Mouse (Mus musculus) embryonic facial prominence, embryonic 13.5 days (tissue): ENCODE data around the gene Pias3. TPM values are rescaled to one million over a fixed set of nuclear protein-coding genes. Genes with fewer than 3 reads are reported as not detected.
A peak's percentile ranks its signal among the peaks of the same experiment; 100 is the strongest.

ENCODE experiments used
- ATAC-seq: fragments of 200-750 bp; cut with Nextera tagmentation; 2 replicates; pipeline ENCODE4 v1.8.0; 2017; ENCODE audit warnings: low read depth; ENCODE audit not compliant: insufficient number of reproducible peaks, insufficient read depth, low FRiP score, low TSS enrichment
- H3K27ac ChIP-seq: fragments of 300-500 bp; sonication (generic); 2 replicates; pipeline ENCODE4 v1.5.1; 2015; ENCODE audit warnings: moderate library complexity, mild to moderate bottlenecking, inconsistent platforms
- H3K27me3 ChIP-seq: fragments of 300-500 bp; sonication (generic); 2 replicates; pipeline ENCODE4 v1.6.1; 2015; ENCODE audit warnings: mild to moderate bottlenecking, inconsistent platforms
- H3K36me3 ChIP-seq: fragments of 300-500 bp; sonication (generic); 2 replicates; pipeline ENCODE4 v1.6.1; 2015; ENCODE audit warnings: mild to moderate bottlenecking, inconsistent platforms
- H3K4me1 ChIP-seq: fragments of 300-500 bp; sonication (generic); 2 replicates; pipeline ENCODE4 v1.6.1; 2015; ENCODE audit warnings: inconsistent platforms
- H3K4me2 ChIP-seq: fragments of 300-500 bp; sonication (generic); 2 replicates; pipeline ENCODE4 v1.6.1; 2015; ENCODE audit warnings: moderate library complexity, mild to moderate bottlenecking, inconsistent platforms
- H3K4me3 ChIP-seq: fragments of 300-500 bp; sonication (generic); 2 replicates; pipeline ENCODE4 v1.5.1; 2015; ENCODE audit warnings: mild to moderate bottlenecking, inconsistent platforms
- H3K9ac ChIP-seq: fragments of 300-500 bp; sonication (generic); 2 replicates; pipeline ENCODE4 v1.6.1; 2015; ENCODE audit warnings: mild to moderate bottlenecking, inconsistent platforms
- H3K9me3 ChIP-seq: fragments of 300-500 bp; sonication (generic); 2 replicates; pipeline ENCODE4 v1.6.1; 2016; ENCODE audit warnings: inconsistent platforms
- WGBS: fragments of 180-500 bp; shearing (Covaris S2); methylation state at CpG from one replicate; pipeline ENCODE4 v1.1.7; 2015; ENCODE audit warnings: mixed read lengths; 5-methylcytosine and 5-hydroxymethylcytosine counted together
- polyA plus RNA-seq: library from polyadenylated mRNA; unstranded; fragments of >200 nt; fragmentation: Nextera tagmentation; extraction: Ambion mirVana; gene quantifications from 2 replicates; pipeline ENCODE4 v1.2.1, GENCODE M21; 2015

The Pias3 gene
- polyA plus RNA-seq, 1 experiment from 2014 or later: 75.2 TPM

DNA sequence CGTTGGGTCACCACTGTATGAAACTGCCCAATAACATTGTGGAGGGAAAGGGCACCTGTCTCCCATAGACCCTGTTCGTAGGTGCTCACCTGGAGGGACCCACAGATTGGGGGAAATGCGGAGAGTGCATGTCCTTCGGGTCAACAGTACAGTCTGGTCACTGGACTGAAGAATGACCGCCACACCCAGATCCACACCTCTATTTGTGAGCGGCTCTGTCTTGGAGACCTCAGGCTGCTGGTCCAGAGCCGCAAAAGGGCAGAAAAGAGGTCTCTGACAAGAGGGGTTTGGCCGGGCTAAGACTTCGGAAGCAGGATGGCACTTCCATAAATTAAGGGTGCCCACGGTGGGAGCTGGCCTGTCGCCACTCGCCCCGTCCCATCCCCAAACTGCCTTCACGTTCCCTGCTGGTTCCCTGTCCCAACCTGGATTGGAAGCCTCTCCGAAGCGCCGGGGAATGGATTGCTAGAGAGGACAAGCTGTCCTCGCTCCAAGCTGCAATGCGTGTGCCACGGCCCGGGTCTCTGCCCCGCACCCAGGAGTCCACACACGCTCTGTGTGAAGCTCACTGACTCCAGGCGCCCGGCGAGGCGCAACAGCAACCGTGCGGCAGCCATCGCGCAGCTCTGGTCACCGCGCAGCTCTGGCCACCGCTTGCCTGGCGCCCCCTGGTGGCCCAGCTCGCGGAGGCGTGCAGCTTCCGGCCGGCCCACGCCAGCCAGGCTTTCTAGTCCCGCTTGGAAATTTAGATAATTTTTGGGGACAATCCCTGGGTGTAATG is 11.9 kb downstream of the Pias3 start, which contains the start of gene Nudt17:
Nudt17 (minus strand) TSS at position 660 of the 781 bp plus-strand sequence.
- WGBS: 5% methylated on average over 42 of the region's 42 CpGs
- Histone ChIP-seq H3K27me3 (peaks cover 5% of the 10 kb centered on the region; the same call in 1 of the 2 replicates), H3K9ac (peak within 1 kb of the TSS; percentile 82), H3K36me3 (peaks cover 62% of the 10 kb centered on the region), H3K9me3 (no peaks in the 10 kb centered on the region), H3K27ac (no peak within 1 kb of the TSS; the same call in 1 of the 2 replicates), H3K4me2 (peak within 1 kb of the TSS; percentile 93), H3K4me3 (peak within 1 kb of the TSS; percentile 58), H3K4me1 (peaks cover 7% of the 10 kb centered on the region; the same call in 1 of the 2 replicates)
- peak; percentile 59; the same call in 1 of the 2 replicates for ATAC-seq

DNA sequence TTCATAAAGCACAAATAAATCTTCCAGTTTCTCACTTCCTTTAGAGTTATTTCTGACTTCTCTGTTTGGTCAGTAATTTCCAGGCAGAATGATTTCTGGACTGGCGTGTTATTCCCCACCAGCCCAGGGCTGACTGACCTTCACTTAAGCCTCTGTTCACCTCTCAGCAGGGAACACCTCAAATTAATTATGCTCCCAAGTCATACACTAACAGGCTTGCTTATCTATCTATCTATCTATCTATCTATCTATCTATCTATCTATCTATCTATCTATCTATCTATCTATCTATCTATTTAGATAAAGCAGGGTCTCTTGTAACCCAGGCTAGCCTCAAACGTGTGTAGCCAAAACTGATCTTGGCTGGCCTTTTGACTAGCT is 12.5 kb downstream of the Pias3 start:
- 60% methylated on average over 2 of the region's 2 CpGs for WGBS
- Histone ChIP-seq H3K9me3 (no peaks in the 10 kb centered on the region), H3K4me1 (peaks cover 7% of the 10 kb centered on the region; the same call in 1 of the 2 replicates), H3K27ac (no peak overlapping the region), H3K9ac (peak overlapping the region; percentile 82; the same call in 1 of the 2 replicates), H3K4me2 (peak overlapping the region; percentile 93), H3K4me3 (peak overlapping the region; percentile 58), H3K36me3 (peaks cover 62% of the 10 kb centered on the region), H3K27me3 (peaks cover 5% of the 10 kb centered on the region; the same call in 1 of the 2 replicates)
- no peak for ATAC-seq

DNA sequence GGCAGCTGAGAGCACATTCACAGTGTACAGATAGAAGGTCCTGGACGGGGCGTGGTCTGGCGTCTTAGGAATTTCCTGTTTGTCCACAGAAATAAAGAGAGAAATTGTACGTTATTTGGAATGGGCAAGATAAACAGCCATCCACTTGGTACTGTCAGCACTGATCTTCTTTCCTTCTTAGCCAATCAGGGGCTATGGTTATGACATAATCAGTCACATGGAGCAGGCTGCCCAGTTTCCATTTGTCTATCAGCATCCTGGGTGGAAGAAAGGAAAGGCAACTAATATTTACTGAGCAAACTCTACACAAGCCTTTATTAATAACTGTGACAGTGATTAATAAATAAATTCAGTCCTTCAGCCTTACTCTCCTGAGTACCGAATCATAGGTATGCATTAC is 18.1 kb downstream of the Pias3 start:
- no peak overlapping the region for H3K4me2 ChIP-seq

DNA sequence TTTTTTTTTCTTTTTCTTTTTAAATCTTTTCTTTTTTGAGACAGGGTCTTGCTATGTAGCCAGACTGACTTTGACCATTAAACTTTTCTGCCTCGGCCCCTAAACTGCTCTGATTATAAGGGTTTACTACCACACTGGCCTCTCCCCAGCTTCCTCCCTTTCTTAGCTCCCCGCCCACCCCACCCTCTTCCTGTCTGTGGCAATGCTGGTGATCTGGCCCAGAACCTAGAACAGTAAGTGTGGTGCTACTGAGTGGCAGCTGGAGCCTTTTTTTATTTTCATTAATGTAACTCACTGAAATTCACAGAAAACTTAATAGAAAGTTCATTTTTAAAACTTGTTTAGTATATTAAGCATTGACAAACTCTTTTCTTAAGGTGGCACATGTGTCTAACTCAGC is 19.7 kb downstream of the Pias3 start:
- no peaks in the 10 kb centered on the region for H3K9me3 ChIP-seq
- H3K36me3 ChIP-seq: peaks cover 67% of the 10 kb centered on the region
- no peak overlapping the region for H3K4me2 ChIP-seq
- no peaks in the 10 kb centered on the region for H3K4me1 ChIP-seq
- no peak overlapping the region for H3K27ac ChIP-seq
- no peaks in the 10 kb centered on the region for H3K27me3 ChIP-seq
- no peak for ATAC-seq
- WGBS: 76% methylated on average over 2 of the region's 2 CpGs
- no peak overlapping the region for H3K9ac ChIP-seq
- no peak overlapping the region for H3K4me3 ChIP-seq

More for the DNA sequence above, 18.1 kb downstream of the Pias3 start:
- Histone ChIP-seq H3K36me3 (peaks cover 69% of the 10 kb centered on the region), H3K4me3 (no peak overlapping the region), H3K27me3 (no peaks in the 10 kb centered on the region), H3K27ac (no peak overlapping the region), H3K9me3 (no peaks in the 10 kb centered on the region), H3K9ac (no peak overlapping the region), H3K4me1 (no peaks in the 10 kb centered on the region)
- ATAC-seq: no peak
- WGBS: 94% methylated on average over 5 of the region's 5 CpGs

DNA sequence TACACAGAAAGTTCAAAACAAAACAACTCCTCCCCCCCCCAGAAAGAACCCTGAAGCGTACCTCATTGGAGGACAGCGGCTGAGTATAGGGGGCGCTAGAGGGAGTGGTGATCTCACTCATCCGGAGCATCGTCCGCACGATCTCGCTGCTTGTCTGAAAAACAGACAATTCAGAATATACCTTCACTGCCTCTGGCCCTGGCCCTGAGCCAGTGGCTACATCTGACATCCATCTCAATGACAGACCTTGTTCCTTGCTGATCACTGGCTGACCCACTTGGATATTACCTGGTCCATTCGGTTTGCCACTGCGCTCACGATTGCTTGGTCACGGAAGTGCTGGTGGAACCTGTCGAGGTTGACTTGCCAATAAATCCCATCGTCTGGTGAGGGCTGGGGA is 23.0 kb downstream of the Pias3 start:
- 41% methylated on average over 14 of the region's 14 CpGs for WGBS
- peak overlapping the region; percentile 44; the same call in 1 of the 2 replicates for H3K9ac ChIP-seq
- no peak overlapping the region for H3K4me3 ChIP-seq
- H3K27ac ChIP-seq: no peak overlapping the region
- no peaks in the 10 kb centered on the region for H3K4me1 ChIP-seq
- no peak overlapping the region for H3K4me2 ChIP-seq
- no peaks in the 10 kb centered on the region for H3K9me3 ChIP-seq
- peaks cover 65% of the 10 kb centered on the region for H3K36me3 ChIP-seq
- no peak for ATAC-seq
- no peaks in the 10 kb centered on the region for H3K27me3 ChIP-seq

DNA sequence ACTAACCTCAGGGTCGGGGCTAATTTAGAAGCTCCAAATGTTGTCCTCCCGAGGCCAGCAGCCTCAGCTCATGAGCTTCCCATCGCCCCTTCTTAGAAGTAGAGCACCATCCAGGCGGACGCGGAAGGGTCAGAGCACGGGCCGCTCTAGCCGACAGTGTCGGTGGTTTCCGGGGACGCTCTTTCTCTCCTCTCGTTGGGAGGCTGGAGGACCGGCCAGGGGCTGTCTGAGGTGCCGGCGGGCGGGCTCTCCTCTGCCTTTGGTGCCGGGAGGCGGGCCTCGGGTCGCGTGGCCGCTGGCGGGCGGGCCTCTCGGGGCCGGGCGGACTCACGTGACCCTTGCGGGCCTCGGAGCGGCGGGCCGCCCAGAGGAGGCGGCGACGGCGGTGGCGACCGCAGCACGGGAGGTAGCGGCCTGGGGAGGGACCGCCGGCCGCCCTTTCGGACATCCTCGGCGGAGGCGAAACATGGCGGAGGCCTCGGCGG is 31.2 kb downstream of the Pias3 start, which contains the start of the genes Polr3c and Rnf115:
Polr3c (minus strand) TSS at position 286 of the 485 bp plus-strand sequence.
Rnf115 (plus strand) TSS at position 322 of the 485 bp plus-strand sequence.
- H3K9me3 ChIP-seq: no peaks in the 10 kb centered on the region
- H3K4me1 ChIP-seq: peaks cover 20% of the 10 kb centered on the region
- no peaks in the 10 kb centered on the region for H3K27me3 ChIP-seq
- H3K9ac ChIP-seq: peak within 1 kb of the TSS; percentile 91
- H3K4me2 ChIP-seq: peak within 1 kb of the TSS; percentile 66
- WGBS: 0% methylated on average over 41 of the region's 52 CpGs
- H3K27ac ChIP-seq: peak within 1 kb of the TSS; percentile 92
- peak; percentile 97 for ATAC-seq
- peaks cover 18% of the 10 kb centered on the region for H3K36me3 ChIP-seq
- peak within 1 kb of the TSS; percentile 91 for H3K4me3 ChIP-seq

DNA sequence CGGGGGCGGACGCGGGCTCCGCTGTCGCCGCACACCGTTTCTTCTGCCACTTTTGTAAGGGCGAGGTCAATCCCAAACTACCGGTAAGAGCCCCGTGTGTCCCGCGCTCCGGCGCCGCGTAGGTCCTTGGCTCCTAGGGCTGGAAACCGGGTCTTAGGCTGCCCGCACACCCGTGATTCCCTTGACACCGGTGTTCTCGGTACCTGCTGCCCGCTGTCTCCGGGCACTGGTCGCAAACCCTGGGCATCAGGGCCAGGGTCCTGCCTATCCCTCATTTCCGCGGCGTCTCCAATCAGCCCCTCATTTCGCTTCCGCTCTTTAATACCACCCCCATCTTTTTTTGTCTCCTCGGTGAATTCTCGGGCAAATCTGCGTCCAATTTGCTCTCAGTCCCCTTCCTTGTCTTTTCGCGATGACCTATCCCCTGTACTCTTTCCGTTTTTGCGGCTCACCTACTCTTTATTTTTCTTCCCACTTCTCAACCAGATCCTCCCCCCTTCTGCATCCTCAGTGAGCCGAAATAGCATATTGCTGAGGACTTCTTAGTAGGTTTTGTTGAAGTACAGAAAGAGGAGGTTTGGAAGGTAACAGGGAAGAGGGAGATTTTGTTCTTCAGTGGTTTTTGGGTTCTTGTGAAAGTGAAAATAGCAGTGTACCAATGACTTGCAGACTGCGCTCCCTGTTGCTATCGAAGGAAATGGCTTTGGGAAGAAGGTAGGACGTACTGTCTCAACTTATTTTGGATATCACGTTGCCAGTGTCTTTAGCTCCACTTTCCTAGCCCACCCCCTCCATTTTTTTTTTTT is 31.8 kb downstream of the Pias3 start:
- peak overlapping the region; percentile 91 for H3K4me3 ChIP-seq
- H3K4me1 ChIP-seq: peaks cover 20% of the 10 kb centered on the region
- peak overlapping the region; percentile 91 for H3K9ac ChIP-seq
- no peak; the same call in 1 of the 2 replicates for ATAC-seq
- H3K36me3 ChIP-seq: peaks cover 12% of the 10 kb centered on the region
- H3K4me2 ChIP-seq: peak overlapping the region; percentile 66
- no peaks in the 10 kb centered on the region for H3K27me3 ChIP-seq
- no peaks in the 10 kb centered on the region for H3K9me3 ChIP-seq
- H3K27ac ChIP-seq: peak overlapping the region; percentile 92
- WGBS: under 1% methylated on average over 37 of the region's 42 CpGs

DNA sequence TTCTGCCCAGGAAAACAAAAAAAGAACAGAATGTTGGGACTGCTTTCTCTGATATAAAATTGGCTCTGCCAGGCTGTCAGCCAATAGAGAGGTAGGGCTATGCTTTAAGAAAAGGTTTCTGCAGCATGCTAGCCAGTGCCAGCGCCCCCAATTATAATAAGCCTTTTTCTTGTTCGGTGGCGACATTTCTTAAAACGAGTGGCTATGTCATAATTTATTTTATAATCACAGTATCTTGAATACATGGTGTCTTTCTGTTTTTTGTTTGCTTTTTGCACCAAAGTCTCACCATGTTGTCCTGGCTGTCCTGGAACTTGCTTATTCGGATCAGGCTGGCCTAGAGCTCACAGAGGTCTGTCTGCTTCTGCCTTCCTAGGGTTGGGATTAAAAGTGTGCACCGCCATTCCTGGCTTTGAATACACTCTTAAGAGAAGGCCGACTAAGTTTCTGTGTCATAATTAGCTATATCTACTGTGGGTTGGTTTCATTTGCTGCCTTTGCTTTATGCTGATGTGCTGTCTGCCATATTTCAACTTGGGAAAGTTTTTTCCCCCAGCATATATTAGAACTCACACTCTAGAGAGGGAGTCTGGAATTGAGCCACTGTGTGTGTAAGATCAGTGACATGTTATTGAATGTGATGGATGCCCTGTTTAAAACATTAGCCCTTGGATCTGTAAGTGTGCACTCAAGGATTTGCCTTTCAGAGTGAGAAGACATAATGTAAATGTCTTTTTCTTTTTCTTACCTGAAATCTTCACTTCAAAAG is 32.6 kb downstream of the Pias3 start:
- peaks cover 20% of the 10 kb centered on the region for H3K4me1 ChIP-seq
- H3K4me2 ChIP-seq: peak overlapping the region; percentile 66
- WGBS: 36% methylated on average over 7 of the region's 7 CpGs
- peaks cover 4% of the 10 kb centered on the region for H3K36me3 ChIP-seq
- H3K27ac ChIP-seq: peak overlapping the region; percentile 92
- peak overlapping the region; percentile 91 for H3K4me3 ChIP-seq
- ATAC-seq: no peak
- H3K27me3 ChIP-seq: no peaks in the 10 kb centered on the region
- H3K9me3 ChIP-seq: no peaks in the 10 kb centered on the region
- H3K9ac ChIP-seq: peak overlapping the region; percentile 91

DNA sequence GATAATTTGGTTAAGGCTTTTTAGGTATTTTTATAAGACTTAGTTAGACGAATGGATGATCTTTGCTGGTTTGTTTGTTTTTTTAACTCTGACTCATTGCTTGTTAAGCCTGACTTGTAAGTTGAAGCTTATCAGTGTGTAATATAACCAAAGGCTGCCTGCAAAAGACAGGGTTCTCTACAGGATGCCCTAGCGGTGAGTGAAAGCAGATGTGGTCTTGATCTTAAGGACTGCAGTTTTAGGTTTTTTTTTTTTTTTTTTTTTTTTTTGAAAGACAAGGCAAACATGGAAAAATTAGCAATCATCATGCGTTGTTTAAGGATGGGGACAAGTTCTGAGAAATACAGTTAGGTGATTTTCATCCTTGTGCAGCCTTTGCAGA is 33.2 kb downstream of the Pias3 start:
- 31% methylated on average over 3 of the region's 3 CpGs for WGBS
- Histone ChIP-seq H3K27me3 (no peaks in the 10 kb centered on the region), H3K9ac (no peak overlapping the region), H3K27ac (no peak overlapping the region), H3K4me2 (peak overlapping the region; percentile 66), H3K9me3 (no peaks in the 10 kb centered on the region), H3K36me3 (no peaks in the 10 kb centered on the region), H3K4me1 (peaks cover 20% of the 10 kb centered on the region), H3K4me3 (no peak overlapping the region)
- no peak for ATAC-seq

DNA sequence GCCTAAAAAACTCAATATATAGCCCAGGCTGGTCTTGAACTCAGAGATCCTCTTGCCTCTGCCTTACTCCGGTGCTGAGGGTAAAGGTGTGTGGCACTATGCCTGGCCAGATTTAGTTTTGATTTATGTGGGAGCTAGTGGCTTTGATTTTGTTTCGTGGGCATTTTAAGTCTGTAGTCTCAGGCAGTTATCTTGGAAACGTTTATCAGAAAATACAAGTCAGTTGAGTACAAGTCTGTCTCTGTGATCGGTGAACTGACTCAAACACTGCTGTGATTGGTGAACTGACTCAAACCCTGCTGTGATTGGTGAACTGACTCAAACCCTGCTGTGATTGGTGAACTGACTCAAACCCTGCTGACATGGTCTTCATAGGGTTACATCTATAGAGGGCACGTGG is 34.6 kb downstream of the Pias3 start:
- no peak overlapping the region for H3K4me3 ChIP-seq
- H3K9me3 ChIP-seq: no peaks in the 10 kb centered on the region
- 81% methylated on average over 5 of the region's 5 CpGs for WGBS
- H3K27me3 ChIP-seq: no peaks in the 10 kb centered on the region
- H3K36me3 ChIP-seq: no peaks in the 10 kb centered on the region
- no peak for ATAC-seq
- no peak overlapping the region for H3K27ac ChIP-seq
- H3K4me2 ChIP-seq: no peak overlapping the region
- peaks cover 20% of the 10 kb centered on the region for H3K4me1 ChIP-seq
- H3K9ac ChIP-seq: no peak overlapping the region

DNA sequence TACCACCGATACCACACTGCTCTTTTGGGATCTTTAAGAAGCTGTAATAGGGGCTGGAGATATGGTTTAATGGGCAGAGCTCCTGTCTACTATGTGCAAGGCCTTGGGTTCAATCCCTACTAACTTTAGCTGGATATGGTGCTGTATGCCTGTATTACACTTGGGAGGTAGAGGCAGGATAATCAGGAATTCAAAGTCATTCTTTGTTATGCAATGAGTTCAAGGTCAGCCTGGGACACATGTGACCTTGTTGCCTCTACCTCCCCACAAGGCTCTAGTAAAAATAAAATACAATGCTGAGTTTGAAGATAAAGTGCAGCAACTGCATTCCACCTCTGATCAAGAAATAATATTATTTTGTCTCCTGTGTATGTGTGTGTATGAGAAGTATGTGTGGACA is 37.8 kb downstream of the Pias3 start:
- Histone ChIP-seq H3K4me1 (peaks cover 8% of the 10 kb centered on the region), H3K36me3 (no peaks in the 10 kb centered on the region), H3K9me3 (no peaks in the 10 kb centered on the region), H3K4me3 (no peak overlapping the region), H3K27me3 (no peaks in the 10 kb centered on the region), H3K4me2 (no peak overlapping the region), H3K27ac (no peak overlapping the region), H3K9ac (no peak overlapping the region)
- 93% methylated on average over 1 of the region's 1 CpGs for WGBS
- ATAC-seq: no peak
